Mouse (Mus musculus) embryonic fibroblast, embryonic 13.5 days (primary cell): ENCODE measurements around the gene Chp2.

Experiments
- CTCF ChIP-seq: IDR thresholded peaks from 2 replicates; pipeline ENCODE4 v1.5.1; 2011; ENCODE audit warnings: mild to moderate bottlenecking, control low read depth, low read length, moderate library complexity, borderline replicate concordance; ENCODE audit not compliant: insufficient read depth
- POLR2A ChIP-seq: IDR thresholded peaks from 2 replicates; pipeline ENCODE4 v1.6.1; 2011; ENCODE audit warnings: low read depth, mild to moderate bottlenecking, control low read depth, low read length, moderate library complexity

GRCm38 (mm10) chr7:122197306-122197705 lies 22.0 kb upstream of the Chp2 start:
- TF ChIP-seq POLR2A (no peak), CTCF (no peak)
